Mouse (Mus musculus) liver, embryonic 15.5 days (tissue): ENCODE results near the gene Cd27. TPM values are rescaled to one million over a fixed set of nuclear protein-coding genes. Genes with fewer than 3 reads are reported as not detected.

Experiments
- ATAC-seq: fragments of 200-750 bp; cut with Nextera tagmentation; 2 replicates; pipeline ENCODE4 v1.8.0; 2017; ENCODE audit warnings: moderate number of reproducible peaks, mild to moderate bottlenecking, moderate library complexity; ENCODE audit not compliant: insufficient read depth
- H3K27ac ChIP-seq: fragments of 300-500 bp; sonication (generic); replicated peaks from 2 replicates; pipeline ENCODE4 v1.5.1; 2015; ENCODE audit warnings: mild to moderate bottlenecking, inconsistent platforms
- H3K27me3 ChIP-seq: fragments of 300-500 bp; sonication (generic); 2 replicates; pipeline ENCODE4 v1.6.1; 2015; ENCODE audit warnings: mild to moderate bottlenecking, inconsistent platforms
- H3K36me3 ChIP-seq: fragments of 300-500 bp; sonication (generic); replicated peaks from 2 replicates; pipeline ENCODE4 v1.6.1; 2015; ENCODE audit warnings: moderate library complexity, mild to moderate bottlenecking, inconsistent platforms
- H3K4me1 ChIP-seq: fragments of 300-500 bp; sonication (generic); replicated peaks from 2 replicates; pipeline ENCODE4 v1.6.1; 2015; ENCODE audit warnings: inconsistent platforms
- H3K4me2 ChIP-seq: fragments of 300-500 bp; sonication (generic); 2 replicates; pipeline ENCODE4 v1.6.1; 2015; ENCODE audit warnings: moderate library complexity, mild to moderate bottlenecking, inconsistent platforms
- H3K4me3 ChIP-seq: fragments of 300-500 bp; sonication (generic); replicated peaks from 2 replicates; pipeline ENCODE4 v1.5.1; 2015; ENCODE audit warnings: mild to moderate bottlenecking, inconsistent platforms
- H3K9ac ChIP-seq: fragments of 300-500 bp; sonication (generic); 2 replicates; pipeline ENCODE4 v1.6.1; 2015; ENCODE audit warnings: moderate library complexity, mild to moderate bottlenecking, inconsistent platforms
- H3K9me3 ChIP-seq: fragments of 300-500 bp; sonication (generic); replicated peaks from 2 replicates; pipeline ENCODE4 v1.6.1; 2016; ENCODE audit warnings: inconsistent platforms
- WGBS: fragments of 180-500 bp; shearing (Covaris S2); methylation state at CpG from one replicate; pipeline ENCODE4 v1.1.7; 2015; ENCODE audit warnings: mixed read lengths; ENCODE audit not compliant: insufficient replicate concordance; 5-methylcytosine and 5-hydroxymethylcytosine counted together
- polyA plus RNA-seq: library from polyadenylated mRNA; unstranded; fragments of >200 nt; fragmentation: Nextera tagmentation; extraction: Ambion mirVana; gene quantifications from 2 replicates; pipeline ENCODE4 v1.2.1, GENCODE M21; 2015

Gene Cd27
- polyA plus RNA-seq, 1 experiment from 2014 or later, result 1.3 TPM

DNA sequence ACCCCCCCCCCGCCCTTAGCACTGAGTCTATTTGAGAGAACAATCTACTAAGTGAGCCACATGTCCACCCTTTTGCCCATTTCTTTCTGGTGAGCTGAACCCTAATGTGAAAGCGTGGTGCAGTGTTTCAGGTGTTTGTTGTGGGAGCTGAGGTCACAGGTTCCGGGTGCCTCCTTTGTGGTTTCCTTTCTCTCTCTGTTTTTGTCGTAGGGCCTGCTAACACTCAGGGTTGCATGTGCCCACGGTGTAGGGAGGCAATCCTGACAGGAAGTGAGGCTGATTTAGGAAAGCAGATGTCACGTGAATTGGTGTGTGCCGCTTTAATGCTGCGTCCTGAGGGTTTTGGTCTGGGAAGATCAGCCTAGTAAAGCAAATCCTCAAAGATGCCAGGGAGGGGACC is 4.8 kb upstream of the Cd27 start:
- Histone ChIP-seq H3K4me2 (no peak overlapping the region), H3K9ac (no peak overlapping the region), H3K27ac (no peak overlapping the region), H3K9me3 (no peaks in the 10 kb centered on the region), H3K4me3 (no peak overlapping the region), H3K36me3 (no peaks in the 10 kb centered on the region), H3K4me1 (0 out of 2 replicates have a peak, but pooled peaks cover 3% of the 10 kb centered on the region), H3K27me3 (no peaks in the 10 kb centered on the region)
- 36% methylated on average over 8 of the region's 8 CpGs for WGBS
- ATAC-seq, result no peak

DNA sequence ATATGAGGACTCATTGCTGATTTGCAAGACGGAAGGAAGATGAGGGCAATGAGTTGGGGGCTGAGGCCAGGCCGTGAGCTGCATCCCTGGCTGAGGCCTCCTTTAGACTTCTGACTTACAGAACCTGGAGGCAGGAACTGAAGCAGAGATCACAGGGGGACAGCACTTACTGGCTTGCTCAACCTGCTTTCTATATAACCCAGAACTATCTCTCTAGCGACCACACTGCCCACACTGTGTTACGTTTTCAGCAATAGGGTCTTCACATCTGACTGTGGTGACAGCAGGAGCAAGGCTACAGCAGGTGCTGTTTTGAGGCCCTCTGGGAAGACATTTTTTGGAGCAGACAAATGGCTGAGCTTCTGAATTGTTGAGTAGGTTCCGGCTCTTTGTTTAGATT is 3.8 kb upstream of the Cd27 start:
- H3K27me3 ChIP-seq, result no peaks in the 10 kb centered on the region
- H3K4me2 ChIP-seq, result no peak overlapping the region
- no peaks in the 10 kb centered on the region for H3K9me3 ChIP-seq
- no peak overlapping the region for H3K9ac ChIP-seq
- 0 out of 2 replicates have a peak, but pooled peaks cover 3% of the 10 kb centered on the region for H3K4me1 ChIP-seq
- H3K27ac ChIP-seq, result no peak overlapping the region
- no peaks in the 10 kb centered on the region for H3K36me3 ChIP-seq
- no peak for ATAC-seq
- H3K4me3 ChIP-seq, result no peak overlapping the region
- 55% methylated on average over 5 of the region's 5 CpGs for WGBS

DNA sequence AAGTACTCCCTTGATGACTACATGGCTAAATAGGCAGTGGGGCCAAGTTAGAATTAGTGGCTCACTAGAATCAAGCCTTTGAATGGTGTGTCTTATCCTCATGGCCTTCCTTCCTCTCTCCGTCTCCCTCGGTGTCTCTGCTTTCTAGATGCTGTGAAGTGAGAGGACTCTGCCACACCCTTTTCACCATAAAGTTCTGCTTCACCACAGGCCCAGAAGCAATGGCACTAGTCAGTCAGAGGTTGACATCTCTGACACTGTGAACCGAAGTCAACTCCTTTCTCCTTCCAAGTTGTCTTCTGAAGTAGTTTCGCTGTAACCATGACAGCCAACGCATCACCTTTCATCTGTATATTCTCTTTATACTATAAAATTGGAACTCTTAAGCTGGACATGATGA is 2.7 kb upstream of the Cd27 start:
- Histone ChIP-seq H3K27ac (no peak overlapping the region), H3K27me3 (no peaks in the 10 kb centered on the region)

DNA sequence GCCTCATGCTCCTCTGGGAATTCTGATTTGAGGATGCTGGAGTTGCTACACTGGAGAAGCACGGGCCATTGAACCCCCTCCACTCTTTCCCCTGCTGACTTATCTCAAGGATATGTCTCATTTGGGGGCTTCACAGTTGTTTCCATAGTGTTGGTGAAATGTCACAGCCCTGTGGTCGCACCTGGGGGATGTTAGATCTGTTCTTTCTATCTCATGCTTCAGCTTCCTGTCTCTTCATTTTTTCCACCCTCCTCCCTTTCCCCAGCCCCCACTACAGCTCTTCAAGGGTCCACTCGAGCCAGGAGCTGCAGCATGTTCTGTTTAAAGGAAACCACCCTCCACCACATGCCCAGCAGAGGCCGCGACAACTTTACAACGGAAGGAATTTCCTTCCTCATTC is 1.6 kb upstream of the Cd27 start:
- Histone ChIP-seq H3K4me1 (peaks cover 12% of the 10 kb centered on the region; the same call in 1 of the 2 replicates), H3K9ac (no peak overlapping the region), H3K27ac (no peak overlapping the region), H3K4me2 (no peak overlapping the region), H3K27me3 (no peaks in the 10 kb centered on the region), H3K9me3 (no peaks in the 10 kb centered on the region), H3K4me3 (no peak overlapping the region), H3K36me3 (no peaks in the 10 kb centered on the region)
- no peak for ATAC-seq
- WGBS, result 16% methylated on average over 6 of the region's 6 CpGs

More for the DNA sequence above, 2.7 kb upstream of the Cd27 start:
- 0 out of 2 replicates have a peak, but pooled peaks cover 3% of the 10 kb centered on the region for H3K4me1 ChIP-seq
- no peak overlapping the region for H3K4me3 ChIP-seq
- no peaks in the 10 kb centered on the region for H3K9me3 ChIP-seq
- H3K36me3 ChIP-seq, result no peaks in the 10 kb centered on the region
- no peak overlapping the region for H3K4me2 ChIP-seq
- H3K9ac ChIP-seq, result no peak overlapping the region
- no peak for ATAC-seq
- WGBS, result 74% methylated on average over 5 of the region's 5 CpGs

DNA sequence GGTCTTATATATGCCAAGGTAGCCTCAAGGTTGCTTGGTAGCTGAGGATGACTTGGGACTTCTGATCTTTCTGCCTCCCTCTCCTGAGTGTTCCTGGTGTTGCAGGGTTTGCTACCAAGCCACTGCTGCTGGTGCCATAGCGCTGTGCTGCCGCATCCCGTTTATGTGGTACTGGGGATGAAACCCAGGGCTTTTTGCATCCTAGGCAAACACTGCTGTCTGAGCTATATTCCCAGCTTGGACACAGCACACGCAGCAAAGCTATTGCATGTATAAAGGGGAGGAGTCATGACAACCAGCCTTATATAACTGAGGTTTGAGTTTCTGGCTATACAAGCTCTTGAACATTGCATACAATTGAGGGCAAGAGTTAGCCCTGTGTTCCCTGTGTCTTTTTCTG is 611 bp upstream of the Cd27 start:
- Histone ChIP-seq H3K4me3 (no peak overlapping the region), H3K36me3 (no peaks in the 10 kb centered on the region), H3K9ac (no peak overlapping the region), H3K27me3 (no peaks in the 10 kb centered on the region), H3K27ac (no peak overlapping the region), H3K9me3 (no peaks in the 10 kb centered on the region), H3K4me2 (no peak overlapping the region), H3K4me1 (peaks cover 22% of the 10 kb centered on the region)
- 73% methylated on average over 4 of the region's 4 CpGs for WGBS
- ATAC-seq, result no peak

GRCm38 (mm10) chr6:125236341-125236740 is 469 bp downstream of the Cd27 start:
- no peak overlapping the region for H3K9ac ChIP-seq
- H3K9me3 ChIP-seq, result no peaks in the 10 kb centered on the region
- no peak overlapping the region for H3K27ac ChIP-seq
- no peak for ATAC-seq
- peaks cover 30% of the 10 kb centered on the region for H3K4me1 ChIP-seq
- H3K27me3 ChIP-seq, result no peaks in the 10 kb centered on the region
- no peak overlapping the region for H3K4me2 ChIP-seq
- no peaks in the 10 kb centered on the region for H3K36me3 ChIP-seq
- 67% methylated on average over 6 of the region's 6 CpGs for WGBS
- H3K4me3 ChIP-seq, result no peak overlapping the region

GRCm38 (mm10) chr6:125234520-125234828 is 2.3 kb downstream of the Cd27 start:
- 62% methylated on average over 5 of the region's 5 CpGs for WGBS
- Histone ChIP-seq H3K27me3 (no peaks in the 10 kb centered on the region), H3K4me2 (no peak overlapping the region), H3K27ac (no peak overlapping the region), H3K4me1 (peaks cover 38% of the 10 kb centered on the region), H3K9ac (no peak overlapping the region), H3K36me3 (no peaks in the 10 kb centered on the region), H3K9me3 (no peaks in the 10 kb centered on the region), H3K4me3 (no peak overlapping the region)
- ATAC-seq, result no peak

DNA sequence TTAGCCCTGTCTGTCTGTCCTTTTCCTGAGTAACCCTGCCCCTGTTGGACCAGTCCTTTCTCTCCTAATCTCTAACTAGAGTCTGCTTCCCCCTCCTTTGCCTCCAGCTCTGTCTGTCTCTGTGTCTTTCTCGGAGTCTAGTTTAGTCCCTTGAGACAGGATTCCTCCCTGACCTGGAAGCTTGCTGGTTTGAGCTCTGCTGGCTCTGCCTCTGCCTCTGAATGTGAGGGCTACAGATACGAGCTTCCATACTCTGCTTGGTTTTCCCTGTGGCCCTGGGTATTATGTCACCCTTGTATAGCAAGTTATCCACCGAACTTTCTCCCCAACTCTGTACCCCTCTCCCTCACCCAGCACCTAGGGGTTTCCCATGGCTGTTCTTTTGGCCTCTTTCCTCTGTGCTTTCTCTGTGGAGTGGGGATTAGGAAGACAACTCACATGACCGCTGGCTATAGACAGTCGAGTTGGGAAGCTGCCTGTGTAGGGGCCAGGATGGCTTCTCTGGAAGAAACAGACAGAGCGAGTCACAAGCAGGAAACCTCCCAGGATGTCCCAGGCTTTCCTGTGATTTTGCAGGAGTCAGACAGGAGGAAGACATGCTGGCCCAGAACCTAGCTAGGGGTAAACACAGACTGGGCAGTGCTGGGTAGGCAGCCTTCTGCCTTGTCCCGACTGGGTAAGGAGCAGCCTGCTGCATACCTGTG is 2.8 kb downstream of the Cd27 start:
- Histone ChIP-seq H3K4me3 (no peak overlapping the region), H3K9me3 (no peaks in the 10 kb centered on the region), H3K27me3 (no peaks in the 10 kb centered on the region), H3K36me3 (no peaks in the 10 kb centered on the region), H3K27ac (no peak overlapping the region), H3K4me1 (peaks cover 37% of the 10 kb centered on the region), H3K4me2 (no peak overlapping the region), H3K9ac (no peak overlapping the region)
- WGBS, result 54% methylated on average over 7 of the region's 7 CpGs
- ATAC-seq, result no peak

GRCm38 (mm10) chr6:125232516-125232915 is 4.3 kb downstream of the Cd27 start:
- 29% methylated on average over 6 of the region's 6 CpGs for WGBS
- Histone ChIP-seq H3K4me2 (peak overlapping the region; percentile 86), H3K27ac (peak overlapping the region; percentile 84), H3K36me3 (no peaks in the 10 kb centered on the region), H3K9ac (0 out of 2 replicates have a peak overlapping the region, but pooled peaks have one; percentile 62), H3K9me3 (no peaks in the 10 kb centered on the region), H3K4me1 (peaks cover 35% of the 10 kb centered on the region), H3K27me3 (no peaks in the 10 kb centered on the region), H3K4me3 (peak overlapping the region; percentile 66)
- ATAC-seq, result no peak

DNA sequence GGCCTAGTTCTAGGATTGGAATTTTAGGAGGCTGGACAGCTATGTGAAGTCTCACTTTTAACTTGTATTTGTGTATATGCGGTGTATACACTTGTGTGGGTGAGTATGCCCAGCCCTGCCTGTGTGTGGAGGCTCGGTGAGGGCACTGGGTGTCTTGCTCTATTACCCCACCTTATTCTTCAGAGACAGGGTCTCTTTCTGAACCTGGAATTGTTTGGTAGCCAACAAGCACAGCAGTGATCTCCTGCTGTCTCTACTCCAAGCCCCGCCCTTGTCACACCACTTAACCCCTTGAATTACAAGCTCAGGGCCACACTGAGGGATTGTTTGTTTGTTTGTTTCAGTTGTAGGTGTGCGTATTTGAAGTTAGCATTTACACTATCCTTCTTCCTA is 4.8 kb downstream of the Cd27 start:
- 20% methylated on average over 4 of the region's 4 CpGs for WGBS
- peaks cover 35% of the 10 kb centered on the region for H3K4me1 ChIP-seq
- H3K4me2 ChIP-seq, result peak overlapping the region; percentile 86
- H3K9ac ChIP-seq, result peak overlapping the region; percentile 62
- peak overlapping the region; percentile 84 for H3K27ac ChIP-seq
- H3K9me3 ChIP-seq, result no peaks in the 10 kb centered on the region
- 0 out of 2 replicates have a peak, but pooled peaks cover 4% of the 10 kb centered on the region for H3K36me3 ChIP-seq
- no peak for ATAC-seq
- H3K27me3 ChIP-seq, result no peaks in the 10 kb centered on the region
- H3K4me3 ChIP-seq, result peak overlapping the region; percentile 66

GRCm38 (mm10) chr6:125231117-125232044 is 5.4 kb downstream of the Cd27 start, which contains the start of gene Tapbpl:
TSS of gene Tapbpl (minus strand) at chr6:125231860.
- H3K27me3 ChIP-seq, result no peaks in the 10 kb centered on the region

More at GRCm38 (mm10) chr6:125231117-125232044, 5.4 kb downstream of the Cd27 start, which contains the start of gene Tapbpl:
- Histone ChIP-seq H3K9ac (peak within 1 kb of the TSS; percentile 62), H3K9me3 (no peaks in the 10 kb centered on the region), H3K36me3 (0 out of 2 replicates have a peak, but pooled peaks cover 6% of the 10 kb centered on the region), H3K4me2 (peak within 1 kb of the TSS; percentile 86), H3K27ac (peak within 1 kb of the TSS; percentile 84), H3K4me3 (peak within 1 kb of the TSS; percentile 66), H3K4me1 (peaks cover 35% of the 10 kb centered on the region)
- ATAC-seq, result peak; percentile 58
- under 1% methylated on average over 16 of the region's 16 CpGs for WGBS
